Mouse (Mus musculus): ENCODE data around the gene Tmco1. TPM values are rescaled to one million over a fixed set of nuclear protein-coding genes. Genes with fewer than 3 reads are reported as not detected.

The Tmco1 gene
- total and polyA plus RNA-seq, 3 experiments, result 60.3 to 95.3 (median 88.2) TPM

DNA sequence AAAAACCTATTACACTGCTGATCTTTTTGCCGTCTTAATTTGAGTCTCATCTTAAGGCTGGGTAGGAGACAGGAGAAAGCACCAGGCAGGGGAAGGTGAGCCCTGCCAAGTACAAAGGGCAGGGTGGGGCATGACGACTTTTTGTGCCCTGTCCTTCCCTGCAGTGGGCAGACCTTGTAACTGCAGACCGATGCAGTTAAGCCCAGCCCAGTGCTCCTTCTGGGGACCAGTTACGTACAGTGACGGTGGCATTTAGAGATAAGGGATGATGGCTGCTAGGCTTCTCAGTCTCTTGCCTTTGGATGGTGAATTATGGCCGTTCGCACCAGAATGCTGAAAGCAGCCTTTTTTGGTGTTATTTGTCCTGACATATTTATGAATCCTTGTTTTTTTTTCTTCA, 60.3 kb downstream of the Tmco1 start:
- DNase-seq, result no peak
- TF ChIP-seq EP300 (IDR thresholded peaks at IDR 0.05; ENCODE audit: insufficient read depth, low read depth, low read length) (no peak), POLR2A (IDR thresholded peaks at IDR 0.05; ENCODE audit: insufficient read depth, low read depth, low read length) (no peak), CTCF (IDR thresholded peaks at IDR 0.05) (no peak)
- Histone ChIP-seq H3K36me3 (ENCODE audit: control insufficient read depth, insufficient read depth, low read length) (peaks cover 8% of the 10 kb centered on the region), H3K27ac (no peak overlapping the region), H3K4me3 (no peak overlapping the region), H3K9ac (ENCODE audit: low read depth, low read length) (no peak overlapping the region), H3K27me3 (ENCODE audit: control insufficient read depth, insufficient read depth, low read length) (no peaks in the 10 kb centered on the region), H3K4me1 (ENCODE audit: control insufficient read depth, insufficient read depth, low read length) (no peaks in the 10 kb centered on the region), H3K79me2 (replicated peaks; ENCODE audit: control insufficient read depth, insufficient read depth, low read length) (no peaks in the 10 kb centered on the region)
- 67% methylated on average over 7 of the region's 7 CpGs for WGBS
- intact Hi-C loops (cut with DNase I), result no loop called here

- Histone ChIP-seq H3K36me3 (ENCODE audit: control insufficient read depth, insufficient read depth, low read length) (peaks cover 8% of the 10 kb centered on the region), H3K27ac (no peak overlapping the region), H3K4me1 (ENCODE audit: control insufficient read depth, insufficient read depth, low read length) (no peaks in the 10 kb centered on the region), H3K9ac (ENCODE audit: low read depth, low read length) (no peak overlapping the region), H3K27me3 (ENCODE audit: control insufficient read depth, insufficient read depth, low read length) (no peaks in the 10 kb centered on the region), H3K79me2 (replicated peaks; ENCODE audit: control insufficient read depth, insufficient read depth, low read length) (no peaks in the 10 kb centered on the region), H3K4me3 (no peak overlapping the region)
- DNase-seq, result peak; percentile 83 to 86
- 10% methylated on average over 7 of the region's 7 CpGs for WGBS
- TF ChIP-seq EP300 (IDR thresholded peaks at IDR 0.05; ENCODE audit: insufficient read depth, low read depth, low read length) (peak; percentile 84; the same call in 1 of the 2 replicates), POLR2A (IDR thresholded peaks at IDR 0.05; ENCODE audit: insufficient read depth, low read depth, low read length) (no peak)
- intact Hi-C loops (cut with DNase I), result loop anchor here (1.0 kb wide), 1 partner anchor 24 kb away; no protein-coding TSS in a partner anchor
These were observed 61.7 kb downstream of the Tmco1 start for GRCm38 (mm10) chr1:167369905-167370304.

- TF ChIP-seq POLR2A (IDR thresholded peaks at IDR 0.05; ENCODE audit: insufficient read depth, low read depth, low read length) (no peak), CTCF (IDR thresholded peaks at IDR 0.05) (no peak), EP300 (IDR thresholded peaks at IDR 0.05; ENCODE audit: insufficient read depth, low read depth, low read length) (no peak)
- intact Hi-C loops (cut with DNase I), result no loop called here
- DNase-seq, result no peak
- 91% methylated on average over 7 of the region's 7 CpGs for WGBS
- Histone ChIP-seq H3K79me2 (replicated peaks; ENCODE audit: control insufficient read depth, insufficient read depth, low read length) (no peaks in the 10 kb centered on the region), H3K4me1 (ENCODE audit: control insufficient read depth, insufficient read depth, low read length) (no peaks in the 10 kb centered on the region), H3K9ac (ENCODE audit: low read depth, low read length) (no peak overlapping the region), H3K27me3 (ENCODE audit: control insufficient read depth, insufficient read depth, low read length) (no peaks in the 10 kb centered on the region), H3K36me3 (ENCODE audit: control insufficient read depth, insufficient read depth, low read length) (no peaks in the 10 kb centered on the region), H3K4me3 (no peak overlapping the region), H3K27ac (no peak overlapping the region)
These were observed 64.6 kb downstream of the Tmco1 start for GRCm38 (mm10) chr1:167372739-167373138.

- intact Hi-C loops (cut with DNase I), result no loop called here
- Histone ChIP-seq H3K36me3 (ENCODE audit: control insufficient read depth, insufficient read depth, low read length) (no peaks in the 10 kb centered on the region), H3K27me3 (ENCODE audit: control insufficient read depth, insufficient read depth, low read length) (no peaks in the 10 kb centered on the region), H3K9ac (ENCODE audit: low read depth, low read length) (no peak overlapping the region), H3K27ac (no peak overlapping the region), H3K79me2 (replicated peaks; ENCODE audit: control insufficient read depth, insufficient read depth, low read length) (no peaks in the 10 kb centered on the region), H3K4me3 (no peak overlapping the region), H3K4me1 (ENCODE audit: control insufficient read depth, insufficient read depth, low read length) (peaks cover 2% of the 10 kb centered on the region; the same call in 1 of the 2 replicates)
- 39% methylated on average over 15 of the region's 15 CpGs for WGBS
- peak in 1 of 2 experiments; percentile 54 for DNase-seq
- TF ChIP-seq CTCF (IDR thresholded peaks at IDR 0.05), result no peak
- TF ChIP-seq EP300 (IDR thresholded peaks at IDR 0.05; ENCODE audit: insufficient read depth, low read depth, low read length), result no peak
- no peak for TF ChIP-seq POLR2A (IDR thresholded peaks at IDR 0.05; ENCODE audit: insufficient read depth, low read depth, low read length)
These were observed 66.0 kb downstream of the Tmco1 start for GRCm38 (mm10) chr1:167374003-167374784.

DNA sequence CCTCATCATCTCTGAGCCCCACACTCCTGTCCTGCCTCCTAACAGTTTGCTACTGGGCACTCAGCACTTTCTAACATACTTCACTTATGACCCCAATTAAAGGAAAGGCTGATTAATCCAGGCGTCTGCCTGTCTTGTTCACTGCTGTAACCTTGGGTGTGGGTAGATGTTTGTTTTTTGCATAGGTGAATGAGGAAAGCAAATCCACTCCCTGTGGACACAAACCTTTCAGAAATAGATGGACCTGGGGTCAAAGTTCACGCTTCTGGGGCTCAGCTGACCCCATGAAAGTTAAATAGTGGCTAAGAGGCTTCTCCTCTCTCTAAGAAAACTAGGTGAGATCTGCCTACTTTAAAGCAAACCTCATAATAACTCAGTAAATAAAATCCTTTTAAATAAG, 66.8 kb downstream of the Tmco1 start:
- Histone ChIP-seq H3K36me3 (ENCODE audit: control insufficient read depth, insufficient read depth, low read length) (no peaks in the 10 kb centered on the region), H3K27ac (no peak overlapping the region), H3K4me3 (no peak overlapping the region), H3K27me3 (ENCODE audit: control insufficient read depth, insufficient read depth, low read length) (no peaks in the 10 kb centered on the region), H3K4me1 (ENCODE audit: control insufficient read depth, insufficient read depth, low read length) (peaks cover 4% of the 10 kb centered on the region), H3K9ac (ENCODE audit: low read depth, low read length) (no peak overlapping the region), H3K79me2 (replicated peaks; ENCODE audit: control insufficient read depth, insufficient read depth, low read length) (no peaks in the 10 kb centered on the region)
- WGBS, result 90% methylated on average over 2 of the region's 2 CpGs
- intact Hi-C loops (cut with DNase I), result no loop called here
- DNase-seq, result no peak
- no peak for TF ChIP-seq CTCF (IDR thresholded peaks at IDR 0.05)
- no peak for TF ChIP-seq EP300 (IDR thresholded peaks at IDR 0.05; ENCODE audit: insufficient read depth, low read depth, low read length)
- no peak for TF ChIP-seq POLR2A (IDR thresholded peaks at IDR 0.05; ENCODE audit: insufficient read depth, low read depth, low read length)

DNA sequence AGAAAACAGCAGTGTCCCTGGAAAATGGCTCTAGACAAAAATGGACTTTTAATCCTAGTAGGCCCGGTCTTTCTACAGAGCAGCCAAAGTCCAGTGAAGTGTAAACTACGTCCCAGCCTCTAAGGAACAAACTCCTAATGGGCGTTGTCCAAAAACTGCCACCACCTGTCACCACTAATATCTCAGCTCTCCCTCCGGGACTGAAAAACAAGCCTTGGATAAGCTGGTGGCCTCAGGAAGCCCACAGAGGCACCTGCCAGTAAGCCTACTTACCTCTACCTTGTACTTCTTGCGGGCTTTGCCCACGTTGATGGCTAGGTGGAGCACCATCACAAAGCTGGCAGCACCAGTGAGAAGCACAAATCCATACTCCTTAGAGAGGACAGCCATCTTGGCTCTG, 69.8 kb downstream of the Tmco1 start:
- H3K27me3 ChIP-seq (ENCODE audit: control insufficient read depth, insufficient read depth, low read length), result no peaks in the 10 kb centered on the region
- H3K4me3 ChIP-seq, result no peak overlapping the region
- H3K27ac ChIP-seq, result no peak overlapping the region
- H3K36me3 ChIP-seq (ENCODE audit: control insufficient read depth, insufficient read depth, low read length), result no peaks in the 10 kb centered on the region
- intact Hi-C loops (cut with DNase I), result no loop called here
- no peak overlapping the region for H3K9ac ChIP-seq (ENCODE audit: low read depth, low read length)
- no peaks in the 10 kb centered on the region for H3K79me2 ChIP-seq (replicated peaks; ENCODE audit: control insufficient read depth, insufficient read depth, low read length)
- peaks cover 11% of the 10 kb centered on the region for H3K4me1 ChIP-seq (ENCODE audit: control insufficient read depth, insufficient read depth, low read length)
- DNase-seq, result no peak
- WGBS, result 63% methylated on average over 6 of the region's 6 CpGs
- TF ChIP-seq EP300 (IDR thresholded peaks at IDR 0.05; ENCODE audit: insufficient read depth, low read depth, low read length) (no peak), POLR2A (IDR thresholded peaks at IDR 0.05; ENCODE audit: insufficient read depth, low read depth, low read length) (no peak), CTCF (IDR thresholded peaks at IDR 0.05) (no peak)
